In the genomic region with DNA sequence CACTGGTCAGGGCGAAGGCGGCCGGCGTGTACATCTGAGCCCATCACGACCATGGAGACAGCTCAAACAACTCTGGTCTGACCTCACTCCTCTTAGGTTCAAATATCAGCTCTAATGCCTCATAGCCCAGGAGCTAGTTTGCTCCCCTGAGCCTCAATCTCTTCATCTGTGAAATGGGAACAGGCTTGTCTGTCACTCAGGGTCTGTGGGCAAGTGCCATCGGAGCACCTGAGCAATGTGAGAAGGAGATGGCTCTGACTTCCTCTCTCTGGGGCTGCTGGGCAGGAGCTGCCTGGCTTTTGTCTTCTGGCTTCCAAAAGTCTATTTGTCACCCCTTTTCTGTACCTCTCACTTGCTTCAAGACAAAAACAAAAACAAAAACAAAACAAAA, we compare ENCODE assay signal across 26 mouse cellular contexts. TPM values are rescaled to one million over a fixed set of nuclear protein-coding genes. Genes with fewer than 3 reads are reported as not detected.
DNase-seq lines count a peak whose midpoint lies in the region; ATAC-seq lines count a peak whose summit lies in the region.
"Had no signal": no experiment of that assay in that cellular context is flagged by ENCODE, and none has a peak within 500 bp of the region (broad histone marks: within the 10 kb centered on the region; RNA-seq: fewer than 3 reads in every experiment).

No protein-coding gene starts in this region.

- WGBS in liver, embryonic 13.5 days (ENCODE audit: insufficient replicate concordance) = 44% methylated on average over 6 of the region's 6 CpGs
- WGBS in liver, embryonic 16.5 days (ENCODE audit: insufficient replicate concordance) = 60% methylated on average over 6 of the region's 6 CpGs
- WGBS in intestine, embryonic 16.5 days = 81% methylated on average over 6 of the region's 6 CpGs

- H3K9me3 ChIP-seq in liver, embryonic 13.5 days (replicated peaks) = no peaks in the 10 kb centered on the region
- H3K9me3 ChIP-seq in liver, embryonic 16.5 days (replicated peaks; ENCODE audit: control insufficient read depth, low read length) = no peaks in the 10 kb centered on the region
- H3K9me3 ChIP-seq in intestine, embryonic 16.5 days (ENCODE audit: control insufficient read depth, low read length) = no peaks in the 10 kb centered on the region
- H3K9me3 ChIP-seq: embryonic facial prominence, embryonic 13.5 days; forebrain, embryonic 12.5 days; hindbrain, embryonic 15.5 days; limb, embryonic 15.5 days; lung, embryonic 15.5 days; neural tube, embryonic 15.5 days had no signal

- no peak overlapping the region for H3K4me2 ChIP-seq in liver, embryonic 13.5 days
- no peak overlapping the region for H3K4me2 ChIP-seq in liver, embryonic 16.5 days (ENCODE audit: low read depth, low read length)
- H3K4me2 ChIP-seq in intestine, embryonic 16.5 days (ENCODE audit: low read depth, low read length) = no peak overlapping the region
- H3K4me2 ChIP-seq: embryonic facial prominence, embryonic 13.5 days; forebrain, embryonic 12.5 days; hindbrain, embryonic 15.5 days; limb, embryonic 15.5 days; lung, embryonic 15.5 days; midbrain, embryonic 11.5 days; neural tube, embryonic 15.5 days had no signal

- H3K27ac ChIP-seq in liver, embryonic 13.5 days = peak overlapping the region; percentile 58
- peak overlapping the region; percentile 32; the same call in 1 of the 2 replicates for H3K27ac ChIP-seq in liver, embryonic 16.5 days (ENCODE audit: low read length)
- no peak overlapping the region for H3K27ac ChIP-seq in intestine, embryonic 16.5 days (ENCODE audit: low read length)
- H3K27ac ChIP-seq: embryonic facial prominence, embryonic 13.5 days; forebrain, embryonic 12.5 days; hindbrain, embryonic 15.5 days; limb, embryonic 15.5 days; lung, embryonic 15.5 days; neural tube, embryonic 15.5 days had no signal

- peaks cover 10% of the 10 kb centered on the region; the same call in 1 of the 2 replicates for H3K27me3 ChIP-seq in liver, embryonic 13.5 days
- H3K27me3 ChIP-seq in liver, embryonic 16.5 days (ENCODE audit: control insufficient read depth, insufficient read depth, low read depth, low read length) = no peaks in the 10 kb centered on the region
- H3K27me3 ChIP-seq in splenic B cell, adult 2 months (ENCODE audit: control insufficient read depth, insufficient read depth, low read length, poor library complexity, severe bottlenecking) = no peaks in the 10 kb centered on the region
- H3K27me3 ChIP-seq in intestine, embryonic 16.5 days (replicated peaks; ENCODE audit: control insufficient read depth, insufficient read depth, low read length) = no peaks in the 10 kb centered on the region
- H3K27me3 ChIP-seq: embryonic facial prominence, embryonic 13.5 days; forebrain, embryonic 12.5 days; hindbrain, embryonic 15.5 days; limb, embryonic 15.5 days; lung, embryonic 15.5 days; neural tube, embryonic 15.5 days had no signal

- H3K36me3 ChIP-seq in liver, embryonic 13.5 days = no peaks in the 10 kb centered on the region
- no peaks in the 10 kb centered on the region for H3K36me3 ChIP-seq in liver, embryonic 16.5 days (ENCODE audit: control insufficient read depth, insufficient read depth)
- H3K36me3 ChIP-seq in splenic B cell, adult 2 months (ENCODE audit: control insufficient read depth, insufficient read depth, low read length, poor library complexity, severe bottlenecking) = peaks cover 4% of the 10 kb centered on the region; the same call in 1 of the 2 replicates
- H3K36me3 ChIP-seq in intestine, embryonic 16.5 days (ENCODE audit: control insufficient read depth, insufficient read depth, low read length) = no peaks in the 10 kb centered on the region
- H3K36me3 ChIP-seq: embryonic facial prominence, embryonic 13.5 days; forebrain, embryonic 12.5 days; hindbrain, embryonic 15.5 days; limb, embryonic 15.5 days; lung, embryonic 15.5 days; neural tube, embryonic 15.5 days had no signal

- H3K9ac ChIP-seq in liver, embryonic 13.5 days = no peak overlapping the region
- H3K9ac ChIP-seq in liver, embryonic 16.5 days (ENCODE audit: low read depth, low read length) = no peak overlapping the region
- no peak overlapping the region for H3K9ac ChIP-seq in intestine, embryonic 16.5 days (ENCODE audit: low read depth, low read length)
- H3K9ac ChIP-seq: embryonic facial prominence, embryonic 13.5 days; forebrain, embryonic 12.5 days; hindbrain, embryonic 15.5 days; limb, embryonic 15.5 days; lung, embryonic 15.5 days; neural tube, embryonic 15.5 days had no signal

- peaks cover 22% of the 10 kb centered on the region for H3K4me1 ChIP-seq in liver, embryonic 13.5 days (replicated peaks)
- peaks cover 3% of the 10 kb centered on the region; the same call in 1 of the 2 replicates for H3K4me1 ChIP-seq in liver, embryonic 16.5 days (ENCODE audit: control insufficient read depth, low read depth, low read length)
- H3K4me1 ChIP-seq in intestine, embryonic 16.5 days (ENCODE audit: control insufficient read depth, insufficient read depth, low read length) = no peaks in the 10 kb centered on the region
- H3K4me1 ChIP-seq: embryonic facial prominence, embryonic 13.5 days; forebrain, embryonic 12.5 days; hindbrain, embryonic 15.5 days; limb, embryonic 15.5 days; neural tube, embryonic 15.5 days had no signal

- H3K4me3 ChIP-seq in liver, embryonic 13.5 days (replicated peaks) = no peak overlapping the region
- H3K4me3 ChIP-seq in liver, embryonic 16.5 days (ENCODE audit: low read depth, low read length) = no peak overlapping the region
- H3K4me3 ChIP-seq in intestine, embryonic 16.5 days (ENCODE audit: low read length) = no peak overlapping the region
- H3K4me3 ChIP-seq: embryonic facial prominence, embryonic 13.5 days; erythroblast, embryonic 14.5 days; forebrain, embryonic 12.5 days; hindbrain, embryonic 15.5 days; limb, embryonic 15.5 days; lung, embryonic 15.5 days; neural tube, embryonic 15.5 days had no signal

- no peak for DNase-seq in liver, embryonic 13.5 days
- DNase-seq in liver = no peak
- DNase-seq in T-cell, adult 2 months (ENCODE audit: low spot score) = peak; percentile 26
- peak; percentile 55 for DNase-seq in splenic B cell, adult 2 months (ENCODE audit: low read depth, low spot score)
- DNase-seq in right cerebral cortex, postnatal 14 days = no peak
- DNase-seq: adrenal gland, postnatal 25 days; cerebellum, adult 18-20 months; cerebellum, postnatal 14 days; embryo, embryonic 11 days; gastrocnemius, postnatal 36 days; heart, postnatal 4 days; kidney, adult 9 months; kidney, postnatal 36 days; left cerebral cortex, postnatal 4 days; right cerebral cortex, adult 18-20 months; thymus, postnatal 25 days had no signal

- no peak for ATAC-seq in liver, embryonic 13.5 days (ENCODE audit: low read depth)
- no peak for ATAC-seq in liver, embryonic 16.5 days (ENCODE audit: low read depth)
- no peak for ATAC-seq in intestine, embryonic 16.5 days

RNA-seq across cellular contexts. Expression of a gene that starts 2.0 kb away (rescaled TPM):
- polyA plus RNA-seq in liver, embryonic 13.5 days (2015; fragmentation: Nextera tagmentation; extraction: Ambion mirVana) = 0.95 and 1.1 TPM in 2 replicates
- polyA plus RNA-seq in liver, embryonic 16.5 days (2015; fragmentation: Nextera tagmentation; extraction: Ambion mirVana) = 0.68 and 1.0 TPM in 2 replicates
- polyA plus RNA-seq in intestine, embryonic 16.5 days (2015; fragmentation: Nextera tagmentation; extraction: Ambion mirVana) = 0.38 and 0.59 TPM in 2 replicates

RNA-seq across cellular contexts. Expression of a gene that starts 49.4 kb away (rescaled TPM):
- 2.9 and 3.1 TPM in 2 replicates for polyA plus RNA-seq in liver, embryonic 13.5 days (2015; fragmentation: Nextera tagmentation; extraction: Ambion mirVana)
- polyA plus RNA-seq in liver, embryonic 16.5 days (2015; fragmentation: Nextera tagmentation; extraction: Ambion mirVana) = 6.2 and 6.9 TPM in 2 replicates
- 12.6 and 14.5 TPM in 2 replicates for polyA plus RNA-seq in intestine, embryonic 16.5 days (2015; fragmentation: Nextera tagmentation; extraction: Ambion mirVana)

Comparison
In these comparisons a context has a peak if more than half of its experiments do, and no peak if none do; other contexts are left out.
1. DNase-seq: peak in T-cell, adult 2 months (single experiment) and splenic B cell, adult 2 months (single experiment); none in liver, embryonic 13.5 days (single experiment), liver (single experiment) and right cerebral cortex, postnatal 14 days (single experiment).